Mouse (Mus musculus) layer of hippocampus, adult 18-20 months (tissue): Measurements from ENCODE around the gene Pnpla2. TPM values are rescaled to one million over a fixed set of nuclear protein-coding genes. Genes with fewer than 3 reads are reported as not detected.

ENCODE experiments used
- DNase-seq, 2 experiments: peaks; one replicate each; pipeline ENCODE4 v3.0.0; 2022; ENCODE audit warnings: low spot score in 2 of 2
- total RNA-seq, 2 experiments: library from RNA; stranded (reverse); gene quantifications; 2 replicates each; pipeline ENCODE4 v1.2.3; 2021

Pnpla2 gene
- total RNA-seq, 2 experiments from 2014 or later = 29.9 to 35.6 TPM

- no peak for DNase-seq
These were observed 11.7 kb downstream of the Pnpla2 start for GRCm38 (mm10) chr7:141466607-141467148.

GRCm38 (mm10) chr7:141467230-141468030 is 12.4 kb downstream of the Pnpla2 start, which contains the start of gene Cd151:
TSS of gene Cd151 (plus strand) at chr7:141467392.
- DNase-seq = no peak

- DNase-seq = no peak
These were observed 13.1 kb downstream of the Pnpla2 start for GRCm38 (mm10) chr7:141468164-141468521.

- DNase-seq = peak in 1 of 2 experiments; percentile 65
These were observed 13.7 kb downstream of the Pnpla2 start for GRCm38 (mm10) chr7:141468522-141469211.

GRCm38 (mm10) chr7:141469352-141469751 is 14.4 kb downstream of the Pnpla2 start:
- no peak for DNase-seq

GRCm38 (mm10) chr7:141469901-141470636 is 15.1 kb downstream of the Pnpla2 start:
- DNase-seq = no peak

GRCm38 (mm10) chr7:141470637-141470944 is 15.6 kb downstream of the Pnpla2 start:
- no peak for DNase-seq

- no peak for DNase-seq
These were observed 16.2 kb downstream of the Pnpla2 start for GRCm38 (mm10) chr7:141471236-141471635.

- no peak for DNase-seq
These were observed 17.2 kb downstream of the Pnpla2 start for GRCm38 (mm10) chr7:141472226-141472625.

- no peak for DNase-seq
These were observed 17.8 kb downstream of the Pnpla2 start for GRCm38 (mm10) chr7:141472763-141473162.

- DNase-seq = no peak
These were observed 19.2 kb downstream of the Pnpla2 start for GRCm38 (mm10) chr7:141474160-141474559.

GRCm38 (mm10) chr7:141475011-141475804 is 20.2 kb downstream of the Pnpla2 start, which contains the start of the genes Polr2l and Tspan4:
TSS of gene Polr2l (minus strand) at chr7:141475132.
TSS of gene Tspan4 (plus strand) at chr7:141475240.
- peak; percentile 79 to 89 for DNase-seq

GRCm38 (mm10) chr7:141475805-141476158 is 20.8 kb downstream of the Pnpla2 start:
- DNase-seq = no peak

GRCm38 (mm10) chr7:141476226-141476980 is 21.4 kb downstream of the Pnpla2 start:
- no peak for DNase-seq

GRCm38 (mm10) chr7:141476981-141477370 is 22.0 kb downstream of the Pnpla2 start:
- no peak for DNase-seq

- DNase-seq = no peak
These were observed 22.7 kb downstream of the Pnpla2 start for GRCm38 (mm10) chr7:141477578-141478269.

GRCm38 (mm10) chr7:141478270-141478748 is 23.3 kb downstream of the Pnpla2 start:
- no peak for DNase-seq

- peak; percentile 65 to 85 for DNase-seq
These were observed 26.0 kb downstream of the Pnpla2 start for GRCm38 (mm10) chr7:141480842-141481497.
